Mouse (Mus musculus) heart, adult 2 months (tissue): Measurements from ENCODE around the gene Zg16. TPM values are rescaled to one million over a fixed set of nuclear protein-coding genes. Genes with fewer than 3 reads are reported as not detected.

ENCODE experiments used
- DNase-seq, 2 experiments: peaks; one replicate each; pipeline ENCODE4 v3.0.0; 2021
- H3K27ac ChIP-seq: fragments of 200-600 bp; 2 replicates; pipeline ENCODE4 v1.8.1; 2022
- H3K27me3 ChIP-seq: fragments of 200-500 bp; 2 replicates; pipeline ENCODE4 v1.6.1; 2012; ENCODE audit warnings: mild to moderate bottlenecking, low read length, inconsistent platforms, mixed read lengths; ENCODE audit not compliant: control insufficient read depth, insufficient read depth
- H3K36me3 ChIP-seq: fragments of 200-500 bp; 2 replicates; pipeline ENCODE4 v1.6.1; 2012; ENCODE audit warnings: low read length, inconsistent platforms; ENCODE audit not compliant: control insufficient read depth, insufficient read depth
- H3K4me1 ChIP-seq: fragments of 200-500 bp; 2 replicates; pipeline ENCODE4 v1.6.1; 2011; ENCODE audit warnings: low read length; ENCODE audit not compliant: control insufficient read depth, insufficient read depth
- H3K4me3 ChIP-seq: fragments of 200-600 bp; 2 replicates; pipeline ENCODE4 v1.8.1; 2022
- H3K79me2 ChIP-seq: fragments of 200-500 bp; replicated peaks from 2 replicates; pipeline ENCODE4 v1.6.1; 2012; ENCODE audit warnings: mild to moderate bottlenecking, inconsistent platforms, low read length, moderate library complexity, mixed read lengths; ENCODE audit not compliant: control insufficient read depth, insufficient read depth
- H3K9ac ChIP-seq: fragments of 200-500 bp; 2 replicates; pipeline ENCODE4 v1.6.1; 2012; ENCODE audit warnings: low read depth, mild to moderate bottlenecking, control low read depth, inconsistent platforms, low read length, mixed read lengths
- CTCF ChIP-seq: fragments of 200-600 bp; IDR thresholded peaks from 2 replicates; pipeline ENCODE4 v1.8.1; 2022; ENCODE audit warnings: antibody characterized with exemption, mild to moderate bottlenecking, moderate library complexity
- EP300 ChIP-seq: fragments of 200-500 bp; IDR thresholded peaks from 2 replicates; pipeline ENCODE4 v1.6.1; 2011; ENCODE audit warnings: low read depth, low read length, control low read depth; ENCODE audit not compliant: insufficient read depth
- POLR2A ChIP-seq: fragments of 200-500 bp; IDR thresholded peaks from 2 replicates; pipeline ENCODE4 v1.6.1; 2011; ENCODE audit warnings: mild to moderate bottlenecking, low read depth, low read length, control low read depth; ENCODE audit not compliant: insufficient read depth
- WGBS: fragments of 180-500 bp; shearing (Covaris S2); methylation state at CpG from one replicate; pipeline ENCODE4 v1.1.7; 2018; 5-methylcytosine and 5-hydroxymethylcytosine counted together
- intact Hi-C: fragments of 180-260 bp; cut with DNase I; formaldehyde crosslinking; loops from one replicate; pipeline ENCODE4 v1.15.1; 2025
- polyA plus RNA-seq: library from polyadenylated mRNA; depleted of rRNA; stranded (reverse); fragments of >200 nt; gene quantifications from 2 replicates; pipeline ENCODE4 v1.2.3, GENCODE M21; 2012
- total RNA-seq, 2 experiments: library from RNA; stranded (reverse); gene quantifications; 2 replicates each; pipeline ENCODE4 v1.2.3; 2021

Zg16 gene
- total and polyA plus RNA-seq, 3 experiments, result not detected

DNA sequence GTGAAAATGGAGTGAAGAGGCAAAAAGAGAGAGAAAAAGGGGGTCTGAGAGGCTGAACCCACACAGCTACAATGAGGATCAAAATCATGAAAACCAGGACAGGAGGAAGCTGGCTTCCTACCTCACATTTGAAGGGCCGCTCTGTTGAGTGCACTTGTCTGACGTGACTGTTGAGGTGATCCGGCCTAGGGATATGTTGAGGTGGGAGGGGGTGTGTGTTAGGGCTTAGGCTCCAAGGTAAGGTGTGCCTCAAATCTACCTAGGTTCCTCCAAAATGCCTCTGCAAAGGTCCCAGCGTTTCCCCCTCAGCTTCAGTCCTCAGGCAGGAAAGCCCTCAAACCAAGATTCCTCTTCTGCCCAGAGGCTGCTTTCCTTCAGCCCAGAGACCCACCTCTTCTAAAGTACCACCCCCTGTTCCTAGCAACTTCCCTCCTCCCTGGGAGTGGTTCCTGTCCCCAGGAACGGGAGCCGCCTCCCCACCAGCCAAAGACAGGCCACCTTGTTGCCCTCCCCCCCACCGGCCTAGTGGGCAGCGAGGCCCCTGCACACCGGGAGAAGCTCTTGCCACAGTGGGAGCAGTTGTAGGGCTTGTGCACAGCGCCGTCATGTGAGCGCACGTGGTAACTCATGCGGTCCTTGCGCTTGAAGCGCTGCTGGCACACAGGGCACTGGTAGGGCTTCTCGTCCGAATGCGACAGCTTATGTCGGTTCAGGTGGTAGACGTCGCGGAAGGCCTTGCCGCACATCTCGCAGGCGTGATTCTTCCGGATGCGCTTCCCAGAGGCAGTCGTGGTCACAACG lies 62.2 kb downstream of the Zg16 start:
- intact Hi-C loops, result loop anchor here (1.0 to 5.0 kb wide), 3 partner anchors 8 to 143 kb away; partner anchors contain the start of genes Pagr1a and Taok2
- Histone ChIP-seq H3K79me2 (no peaks in the 10 kb centered on the region), H3K36me3 (peaks cover 3% of the 10 kb centered on the region; the same call in 1 of the 2 replicates), H3K9ac (peak overlapping the region; percentile 98), H3K27ac (peak overlapping the region; percentile 92), H3K4me1 (peaks cover 10% of the 10 kb centered on the region), H3K27me3 (no peaks in the 10 kb centered on the region), H3K4me3 (peak overlapping the region; percentile 56)
- peak; percentile 83 to 87 for DNase-seq
- TF ChIP-seq EP300 (peak; percentile 86), POLR2A (peak; percentile 71), CTCF (peak; percentile 68)
- 6% methylated on average over 30 of the region's 30 CpGs for WGBS

DNA sequence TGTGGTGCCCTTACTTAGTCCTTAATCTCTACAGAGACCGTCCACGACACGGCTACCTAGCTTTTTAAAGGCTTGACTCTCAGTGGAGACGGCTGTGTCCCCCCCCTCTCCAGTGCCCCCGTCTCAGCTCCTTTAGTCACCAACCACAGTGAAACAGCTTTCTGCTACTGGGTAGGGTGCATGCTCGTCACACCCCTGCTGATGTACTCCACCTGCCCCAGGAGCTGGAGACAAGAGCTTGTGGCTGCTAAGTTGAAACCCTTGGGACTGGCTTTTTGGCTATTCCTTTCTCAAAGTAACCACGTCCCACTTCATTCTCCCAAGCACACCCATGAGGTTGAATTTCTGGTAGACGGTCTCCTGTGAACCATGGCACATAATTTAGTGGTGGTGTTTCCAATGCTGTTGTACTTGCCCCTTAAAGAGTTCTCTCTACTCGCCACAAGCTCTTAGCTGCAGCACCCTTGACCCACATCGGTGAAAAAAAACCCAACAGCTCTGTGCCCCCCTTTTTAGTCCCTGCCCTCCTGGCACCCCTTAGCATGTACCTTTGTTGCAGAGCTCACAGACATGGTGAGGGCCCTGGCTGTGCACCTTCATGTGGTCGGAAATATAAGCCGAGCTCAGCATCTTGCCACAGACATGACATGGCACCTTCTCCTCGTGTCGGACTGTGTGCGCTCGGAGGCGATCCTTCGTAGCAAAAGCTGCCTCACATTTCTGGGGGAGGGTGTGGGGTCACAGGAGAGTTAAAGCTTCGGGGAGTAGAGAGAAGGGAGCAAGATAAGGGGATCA lies 63.0 kb downstream of the Zg16 start:
- peaks cover 10% of the 10 kb centered on the region for H3K4me1 ChIP-seq
- no peak for TF ChIP-seq EP300
- TF ChIP-seq POLR2A, result 0 out of 2 replicates have a peak, but pooled peaks have one; percentile 9
- H3K36me3 ChIP-seq, result peaks cover 3% of the 10 kb centered on the region; the same call in 1 of the 2 replicates
- H3K79me2 ChIP-seq, result no peaks in the 10 kb centered on the region
- 0 out of 2 replicates have a peak overlapping the region, but pooled peaks have one; percentile 1 for H3K9ac ChIP-seq
- peak overlapping the region; percentile 92 for H3K27ac ChIP-seq
- H3K27me3 ChIP-seq, result no peaks in the 10 kb centered on the region
- H3K4me3 ChIP-seq, result no peak overlapping the region
- intact Hi-C loops, result no loop called here
- peak in 1 of 2 experiments; percentile 15 for DNase-seq
- 46% methylated on average over 19 of the region's 19 CpGs for WGBS

DNA sequence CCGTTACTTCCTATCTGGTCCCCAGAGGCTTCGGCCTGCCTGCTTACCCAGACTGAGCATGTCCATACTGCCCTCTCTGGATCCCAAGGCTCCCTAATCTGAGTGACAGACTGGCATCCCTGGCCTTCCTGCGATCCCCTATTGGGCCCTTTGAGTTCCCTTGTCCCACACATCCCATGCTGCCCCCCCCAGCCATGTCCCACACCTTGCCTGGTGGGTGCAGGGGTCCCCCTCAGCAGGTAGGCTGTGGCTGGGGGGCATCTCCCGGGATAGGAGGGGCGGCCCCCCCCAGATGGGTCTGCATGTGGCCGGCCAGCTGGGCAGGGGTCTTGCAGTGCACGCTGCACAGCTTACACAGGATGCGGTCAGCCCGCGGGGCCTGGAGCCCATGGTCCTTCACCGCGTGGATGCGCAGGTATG lies 63.8 kb downstream of the Zg16 start:
- WGBS, result 73% methylated on average over 13 of the region's 13 CpGs
- Histone ChIP-seq H3K4me1 (peaks cover 10% of the 10 kb centered on the region), H3K4me3 (no peak overlapping the region), H3K36me3 (peaks cover 3% of the 10 kb centered on the region; the same call in 1 of the 2 replicates), H3K9ac (peak overlapping the region; percentile 4; the same call in 1 of the 2 replicates), H3K27me3 (no peaks in the 10 kb centered on the region), H3K79me2 (no peaks in the 10 kb centered on the region), H3K27ac (no peak overlapping the region)
- intact Hi-C loops, result no loop called here
- peak in 1 of 2 experiments; percentile 22 for DNase-seq
- no peak for TF ChIP-seq EP300
- TF ChIP-seq POLR2A, result no peak
- no peak for TF ChIP-seq CTCF

DNA sequence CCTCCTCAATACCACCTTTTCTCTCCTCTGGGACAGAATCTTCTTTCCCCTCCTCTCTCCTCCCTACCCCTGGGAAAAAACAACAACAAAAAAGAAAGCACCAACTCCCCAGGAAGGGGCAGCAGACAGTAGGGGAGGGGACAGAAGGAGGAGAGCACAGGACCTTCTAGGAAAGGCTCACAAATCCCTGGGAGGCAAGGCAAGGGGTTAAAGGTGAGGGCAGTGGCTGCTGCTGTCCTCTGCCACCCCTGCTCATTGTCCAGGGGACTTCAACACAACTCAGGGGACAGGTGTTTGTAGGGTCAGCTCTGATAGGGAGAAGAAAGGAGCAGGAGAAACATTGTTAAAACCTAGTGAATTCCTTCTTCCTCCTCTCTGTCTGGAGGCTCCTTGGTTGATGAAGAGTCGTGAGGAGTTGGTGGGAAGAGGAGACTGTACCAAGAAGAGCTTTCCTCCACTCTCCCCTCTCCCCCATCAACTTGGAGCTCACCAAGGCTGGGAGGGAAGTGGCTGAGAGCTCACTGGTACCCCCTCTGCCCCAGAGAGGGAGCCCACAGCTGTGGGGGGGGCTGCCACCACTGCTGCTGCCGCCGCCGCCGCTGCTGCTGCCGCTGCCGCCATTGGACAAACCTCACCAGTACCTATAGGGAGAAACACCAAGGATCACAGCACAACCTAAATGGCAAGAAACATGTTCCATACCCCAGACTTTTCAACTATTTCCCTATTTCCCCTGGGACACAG lies 64.4 kb downstream of the Zg16 start:
- H3K9ac ChIP-seq, result no peak overlapping the region

More for the DNA sequence above, 64.4 kb downstream of the Zg16 start:
- Histone ChIP-seq H3K36me3 (peaks cover 3% of the 10 kb centered on the region; the same call in 1 of the 2 replicates), H3K27ac (no peak overlapping the region), H3K4me3 (no peak overlapping the region), H3K4me1 (peaks cover 7% of the 10 kb centered on the region), H3K27me3 (no peaks in the 10 kb centered on the region), H3K79me2 (no peaks in the 10 kb centered on the region)
- TF ChIP-seq POLR2A, result no peak
- TF ChIP-seq EP300, result no peak
- TF ChIP-seq CTCF, result no peak
- 81% methylated on average over 7 of the region's 7 CpGs for WGBS
- intact Hi-C loops, result no loop called here
- DNase-seq, result no peak
